8 mouse cellular contexts compared by ENCODE assay signal in the genomic region with DNA sequence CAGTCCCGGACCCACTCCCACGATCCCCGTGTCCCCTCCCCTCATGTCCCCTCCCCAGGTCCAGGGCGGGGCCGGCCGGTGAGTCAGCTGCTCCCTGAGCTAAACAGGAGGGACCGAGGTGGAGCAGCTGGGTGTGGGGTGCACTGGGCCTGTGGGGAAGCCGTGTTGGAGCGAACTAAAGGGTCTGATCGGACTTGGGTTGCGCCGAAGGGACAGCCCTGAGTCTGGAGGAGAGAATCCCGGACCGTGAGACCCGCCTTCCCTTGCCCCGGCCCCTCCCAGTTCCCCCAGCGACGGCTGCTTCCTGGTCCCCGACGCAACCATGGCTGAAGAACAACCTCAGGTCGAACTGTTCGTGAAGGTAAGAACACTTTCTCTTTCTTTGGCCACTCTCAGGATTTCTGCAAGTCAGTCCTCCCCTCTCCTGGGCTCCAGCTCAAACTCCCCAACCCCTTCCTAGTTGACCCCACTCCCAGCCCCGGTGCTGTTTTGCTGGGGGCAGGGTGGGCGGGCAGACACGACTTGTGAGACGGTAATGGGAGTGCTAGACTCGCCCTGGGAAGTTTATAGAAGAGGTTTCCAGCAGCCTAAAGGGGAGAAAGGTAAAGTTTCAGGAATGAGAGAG. TPM values are rescaled to one million over a fixed set of nuclear protein-coding genes. Genes with fewer than 3 reads are reported as not detected.
DNase-seq lines count a peak whose midpoint lies in the region; ATAC-seq and TF ChIP-seq lines count a peak whose summit lies in the region.

No protein-coding gene starts in this region.

- ATAC-seq in lung, embryonic 15.5 days (ENCODE audit: borderline replicate concordance, extremely low read depth, low FRiP score, low TSS enrichment): peak; percentile 16; the same call in 1 of the 2 replicates

- TF ChIP-seq POLR2A in olfactory bulb, adult 2 months (IDR thresholded peaks at IDR 0.05; ENCODE audit: insufficient read depth, low read depth, low read length): no peak

- H3K27ac ChIP-seq in lung, embryonic 15.5 days: peak overlapping the region; percentile 99
- H3K27ac ChIP-seq in olfactory bulb, adult 2 months (ENCODE audit: insufficient read depth, low read depth, low read length): peak overlapping the region; percentile 47; the same call in 1 of the 2 replicates

- H3K4me3 ChIP-seq in lung, embryonic 15.5 days: peak overlapping the region; percentile 71
- H3K4me3 ChIP-seq in olfactory bulb, adult 2 months (ENCODE audit: insufficient read depth, low read depth, low read length): peak overlapping the region; percentile 47

- no peak for TF ChIP-seq CTCF in olfactory bulb, adult 2 months (IDR thresholded peaks at IDR 0.05; ENCODE audit: insufficient read depth, low read depth, low read length)

- H3K4me1 ChIP-seq in lung, embryonic 15.5 days: peaks cover 53% of the 10 kb centered on the region
- peaks cover 33% of the 10 kb centered on the region for H3K4me1 ChIP-seq in olfactory bulb, adult 2 months (ENCODE audit: control insufficient read depth, insufficient read depth, low read length)

- peak; percentile 57 for DNase-seq in layer of hippocampus, adult 9-11 months
- no peak for DNase-seq in layer of hippocampus, adult 8-10 months (ENCODE audit: low spot score in 2 of 2)
- DNase-seq in embryo, embryonic 10 days (ENCODE audit: low spot score): peak; percentile 79
- peak; percentile 99 for DNase-seq in heart, adult 11 months
- peak; percentile 73 for DNase-seq in kidney, adult 11 months
- DNase-seq in urinary bladder, adult 2 months (ENCODE audit: low spot score): peak; percentile 63

- H3K9ac ChIP-seq in lung, embryonic 15.5 days: peak overlapping the region; percentile 95

- H3K36me3 ChIP-seq in lung, embryonic 15.5 days: peaks cover 28% of the 10 kb centered on the region

- no peaks in the 10 kb centered on the region for H3K27me3 ChIP-seq in lung, embryonic 15.5 days

- WGBS in lung, embryonic 15.5 days: under 1% methylated on average over 26 of the region's 27 CpGs
- 12% methylated on average over 27 of the region's 27 CpGs for WGBS in olfactory bulb, adult 2 months

- H3K4me2 ChIP-seq in lung, embryonic 15.5 days: peak overlapping the region; percentile 94

- no peaks in the 10 kb centered on the region for H3K9me3 ChIP-seq in lung, embryonic 15.5 days

RNA-seq across cellular contexts. Expression of gene Clic1, which starts 0.5 kb away (rescaled TPM):
- total RNA-seq in layer of hippocampus, adult 8-10 months (2022): 10 to 100 TPM in 2 of 4 experiments, 1 to 10 TPM in 2; 9.2 to 27.8 (median 15.9) TPM
- polyA plus RNA-seq in lung, embryonic 15.5 days (2015; fragmentation: Nextera tagmentation; extraction: Ambion mirVana): 283 and 300 TPM in 2 replicates
- polyA plus RNA-seq in olfactory bulb, adult 2 months (2012; ENCODE audit: insufficient read depth, insufficient read length, low replicate concordance, missing spikeins): not detected in 2 replicates
- polyA plus RNA-seq in urinary bladder, adult 2 months (2012; rRNA removed): 149 and 191 TPM in 2 replicates

RNA-seq across cellular contexts. Expression of gene Msh5, which starts 3.7 kb away (rescaled TPM):
- 1 to 10 TPM; 1.1 to 2.1 (median 1.4) TPM for total RNA-seq in layer of hippocampus, adult 8-10 months (2022)
- 4.4 TPM in 2 replicates for polyA plus RNA-seq in lung, embryonic 15.5 days (2015; fragmentation: Nextera tagmentation; extraction: Ambion mirVana)
- not detected in 2 replicates for polyA plus RNA-seq in olfactory bulb, adult 2 months (2012; ENCODE audit: insufficient read depth, insufficient read length, low replicate concordance, missing spikeins)
- polyA plus RNA-seq in urinary bladder, adult 2 months (2012; rRNA removed): 1.2 and 1.4 TPM in 2 replicates

RNA-seq across cellular contexts. Expression of gene Ddah2, which starts 8.6 kb away (rescaled TPM):
- 10 to 100 TPM in 3 of 4 experiments, 1 to 10 TPM in 1; 8.8 to 20.3 (median 14.9) TPM for total RNA-seq in layer of hippocampus, adult 8-10 months (2022)
- 330 and 333 TPM in 2 replicates for polyA plus RNA-seq in lung, embryonic 15.5 days (2015; fragmentation: Nextera tagmentation; extraction: Ambion mirVana)
- not detected in 2 replicates for polyA plus RNA-seq in olfactory bulb, adult 2 months (2012; ENCODE audit: insufficient read depth, insufficient read length, low replicate concordance, missing spikeins)
- polyA plus RNA-seq in urinary bladder, adult 2 months (2012; rRNA removed): 60.5 and 68.6 TPM in 2 replicates

RNA-seq across cellular contexts. Expression of gene Ly6g6c, which starts 14.9 kb away (rescaled TPM):
- not detected for total RNA-seq in layer of hippocampus, adult 8-10 months (2022)
- polyA plus RNA-seq in lung, embryonic 15.5 days (2015; fragmentation: Nextera tagmentation; extraction: Ambion mirVana): 0.36 and 0.39 TPM in 2 replicates
- polyA plus RNA-seq in olfactory bulb, adult 2 months (2012; ENCODE audit: insufficient read depth, insufficient read length, low replicate concordance, missing spikeins): not detected in 2 replicates
- polyA plus RNA-seq in urinary bladder, adult 2 months (2012; rRNA removed): 0.26 and 0.37 TPM in 2 replicates

RNA-seq across cellular contexts. Expression of gene Mpig6b, which starts 15.7 kb away (rescaled TPM):
- total RNA-seq in layer of hippocampus, adult 8-10 months (2022): under 1 TPM in 1 of 4 experiments, not detected in 3; 0.48 TPM
- polyA plus RNA-seq in lung, embryonic 15.5 days (2015; fragmentation: Nextera tagmentation; extraction: Ambion mirVana): 0.67 and 0.93 TPM in 2 replicates
- polyA plus RNA-seq in olfactory bulb, adult 2 months (2012; ENCODE audit: insufficient read depth, insufficient read length, low replicate concordance, missing spikeins): not detected in 2 replicates
- polyA plus RNA-seq in urinary bladder, adult 2 months (2012; rRNA removed): 0.44 and 0.48 TPM in 2 replicates

Comparison
In these comparisons a context has a peak if more than half of its experiments do, and no peak if none do; other contexts are left out.
1. DNase-seq: peak in layer of hippocampus, adult 9-11 months (single experiment), embryo, embryonic 10 days (single experiment), heart, adult 11 months (single experiment), kidney, adult 11 months (single experiment) and urinary bladder, adult 2 months (single experiment); none in layer of hippocampus, adult 8-10 months (0 of 2).
2. RNA of gene Ddah2, which starts 8.6 kb away (polyA plus RNA-seq): 330 to 333 TPM in lung, embryonic 15.5 days and 60.5 to 68.6 TPM in urinary bladder, adult 2 months; not detected in olfactory bulb, adult 2 months; every median in the first group is over 10 times any median in the second.